Mouse (Mus musculus) hindbrain, embryonic 11.5 days (tissue): ENCODE data around the gene Pmvk. TPM values are rescaled to one million over a fixed set of nuclear protein-coding genes. Genes with fewer than 3 reads are reported as not detected.

Source experiments
- ATAC-seq: fragments of 200-750 bp; cut with Nextera tagmentation; 2 replicates; pipeline ENCODE4 v1.8.0; 2017; ENCODE audit warnings: mild to moderate bottlenecking, moderate TSS enrichment, moderate library complexity; ENCODE audit not compliant: low FRiP score
- DNase-seq: peaks from one replicate; pipeline ENCODE4 v3.0.0-alpha.2; 2015; ENCODE audit warnings: low spot score
- H3K27ac ChIP-seq: fragments of 300-500 bp; sonication (generic); 2 replicates; pipeline ENCODE4 v1.5.1; 2014; ENCODE audit warnings: mild to moderate bottlenecking, low read depth, low read length
- H3K27me3 ChIP-seq: fragments of 300-500 bp; sonication (generic); 2 replicates; pipeline ENCODE4 v1.6.1; 2014; ENCODE audit warnings: mild to moderate bottlenecking, low read length, moderate library complexity, mixed read lengths; ENCODE audit not compliant: control insufficient read depth, insufficient read depth
- H3K36me3 ChIP-seq: fragments of 300-500 bp; sonication (generic); 2 replicates; pipeline ENCODE4 v1.6.1; 2014; ENCODE audit warnings: mild to moderate bottlenecking, low read length, moderate library complexity, mixed read lengths; ENCODE audit not compliant: control insufficient read depth, insufficient read depth
- H3K4me1 ChIP-seq: fragments of 300-500 bp; sonication (generic); replicated peaks from 2 replicates; pipeline ENCODE4 v1.6.1; 2014; ENCODE audit warnings: low read length, mixed read lengths; ENCODE audit not compliant: control insufficient read depth, insufficient read depth
- H3K4me2 ChIP-seq: fragments of 300-500 bp; sonication (generic); replicated peaks from 2 replicates; pipeline ENCODE4 v1.6.1; 2014; ENCODE audit warnings: mild to moderate bottlenecking, low read depth, low read length
- H3K4me3 ChIP-seq: fragments of 300-500 bp; sonication (generic); 2 replicates; pipeline ENCODE4 v1.5.1; 2014; ENCODE audit warnings: low read depth, low read length
- H3K9ac ChIP-seq: fragments of 300-500 bp; sonication (generic); 2 replicates; pipeline ENCODE4 v1.6.1; 2014; ENCODE audit warnings: low read depth, low read length
- H3K9me3 ChIP-seq: fragments of 300-500 bp; sonication (generic); 2 replicates; pipeline ENCODE4 v1.6.1; 2016; ENCODE audit warnings: low read length; ENCODE audit not compliant: control insufficient read depth
- WGBS: fragments of 180-500 bp; shearing (Covaris S2); extraction: QIAGEN DNeasy Blood & Tissue Kit; methylation state at CpG from one replicate; pipeline ENCODE4 v1.1.7; 2014; 5-methylcytosine and 5-hydroxymethylcytosine counted together
- polyA plus RNA-seq: library from polyadenylated mRNA; unstranded; fragments of >200 nt; fragmentation: Nextera tagmentation; extraction: Ambion mirVana; gene quantifications from 2 replicates; pipeline ENCODE4 v1.2.1, GENCODE M21; 2014

Gene Pmvk
- polyA plus RNA-seq, 1 experiment from 2014 or later = 79.6 TPM

DNA sequence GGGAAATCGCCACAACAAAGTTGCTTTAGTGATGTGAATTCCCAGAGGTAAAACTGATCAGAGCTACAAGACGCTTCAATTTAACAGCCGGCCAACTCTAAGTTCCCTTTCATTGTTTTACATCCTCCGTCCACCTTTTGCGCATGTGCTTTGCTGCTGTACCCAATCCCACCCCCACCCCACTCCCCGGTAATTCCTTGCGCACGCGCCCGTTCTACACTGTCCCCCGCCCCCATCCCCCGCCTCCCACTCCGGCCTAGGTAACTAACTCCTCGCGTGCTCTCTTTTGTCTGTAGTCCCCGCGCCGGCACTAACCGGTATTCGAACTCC lies 36.5 kb upstream of the Pmvk start:
- ATAC-seq = peak; percentile 53
- H3K4me2 ChIP-seq = peak overlapping the region; percentile 87
- H3K36me3 ChIP-seq = 0 out of 2 replicates have a peak, but pooled peaks cover 3% of the 10 kb centered on the region
- under 1% methylated on average over 20 of the region's 20 CpGs for WGBS
- no peak for DNase-seq
- peak overlapping the region; percentile 61 for H3K4me3 ChIP-seq
- H3K27ac ChIP-seq = peak overlapping the region; percentile 58
- peaks cover 9% of the 10 kb centered on the region; the same call in 1 of the 2 replicates for H3K4me1 ChIP-seq
- no peaks in the 10 kb centered on the region for H3K27me3 ChIP-seq
- H3K9me3 ChIP-seq = no peaks in the 10 kb centered on the region
- H3K9ac ChIP-seq = peak overlapping the region; percentile 46

DNA sequence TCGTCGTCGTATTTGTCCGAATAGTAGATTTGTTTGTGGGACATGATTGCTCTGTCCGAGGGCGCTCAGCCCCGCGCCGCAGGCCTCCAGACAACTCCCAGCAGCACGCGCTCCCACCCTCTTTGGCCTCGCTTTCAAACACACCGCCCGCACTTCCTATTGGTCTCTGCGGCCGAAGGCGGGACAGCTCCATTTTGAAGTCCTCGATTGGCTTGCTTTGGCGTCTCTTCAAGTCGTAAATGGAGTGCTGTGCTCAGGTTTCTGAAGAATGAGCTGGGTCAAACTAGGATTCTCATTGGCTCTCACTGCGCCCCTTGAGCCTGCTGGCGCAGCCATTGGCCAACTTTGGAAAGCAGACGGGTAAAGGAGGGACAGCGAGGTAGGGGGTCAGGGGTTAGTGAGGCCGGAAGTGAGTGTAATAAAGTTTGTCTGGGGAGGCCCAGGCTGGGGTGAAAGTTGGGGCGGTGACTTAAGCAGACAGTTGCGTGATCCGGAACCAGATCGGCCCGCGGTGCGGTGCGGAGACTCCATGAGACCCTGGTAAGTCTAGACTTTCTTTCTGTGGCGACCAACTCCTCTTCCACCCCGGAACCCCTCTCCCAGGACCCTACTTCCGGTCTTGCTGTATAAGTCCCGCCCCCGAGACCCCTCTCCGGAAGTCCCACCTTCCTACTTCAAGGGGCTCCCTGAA lies 36.0 kb upstream of the Pmvk start, which contains the start of the genes Cks1b and Shc1:
Cks1b (minus strand) TSS at position 214 of the 691 bp plus-strand sequence.
Shc1 (plus strand) TSS at position 274 of the 691 bp plus-strand sequence.
- peak; percentile 97 for ATAC-seq
- Histone ChIP-seq H3K27ac (peak within 1 kb of the TSS; percentile 85), H3K4me1 (peaks cover 9% of the 10 kb centered on the region; the same call in 1 of the 2 replicates), H3K4me2 (peak within 1 kb of the TSS; percentile 87), H3K27me3 (no peaks in the 10 kb centered on the region), H3K4me3 (peak within 1 kb of the TSS; percentile 61), H3K9ac (peak within 1 kb of the TSS; percentile 61), H3K9me3 (no peaks in the 10 kb centered on the region), H3K36me3 (0 out of 2 replicates have a peak, but pooled peaks cover 3% of the 10 kb centered on the region)
- WGBS = under 1% methylated on average over 39 of the region's 39 CpGs
- peak; percentile 93 for DNase-seq

DNA sequence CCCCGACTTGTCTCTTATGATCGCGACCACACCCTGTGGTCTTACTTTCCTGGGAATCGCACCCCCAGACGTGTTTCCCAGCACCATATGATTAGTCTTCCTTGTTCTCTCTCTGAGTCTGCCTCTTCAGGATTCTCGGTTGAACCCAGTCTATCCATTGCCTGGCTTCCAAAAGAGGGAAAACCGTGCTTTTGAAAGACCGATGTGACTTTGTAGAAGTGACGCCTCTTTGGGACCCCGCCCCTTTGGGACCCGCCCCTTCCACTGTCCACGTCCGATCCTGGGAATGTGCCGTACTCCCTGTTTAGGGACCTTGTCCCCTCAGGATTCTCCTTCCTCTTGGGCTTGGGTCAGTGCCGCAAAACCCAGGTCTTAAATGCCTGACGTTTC lies 35.5 kb upstream of the Pmvk start:
- DNase-seq (peak; percentile 82), ATAC-seq (peak; percentile 31)
- H3K9me3 ChIP-seq = no peaks in the 10 kb centered on the region
- H3K4me2 ChIP-seq = peak overlapping the region; percentile 87
- peak overlapping the region; percentile 61 for H3K4me3 ChIP-seq
- H3K4me1 ChIP-seq = peaks cover 9% of the 10 kb centered on the region; the same call in 1 of the 2 replicates
- no peaks in the 10 kb centered on the region for H3K27me3 ChIP-seq
- H3K36me3 ChIP-seq = 0 out of 2 replicates have a peak, but pooled peaks cover 3% of the 10 kb centered on the region
- peak overlapping the region; percentile 61 for H3K9ac ChIP-seq
- under 1% methylated on average over 16 of the region's 16 CpGs for WGBS
- H3K27ac ChIP-seq = peak overlapping the region; percentile 85

DNA sequence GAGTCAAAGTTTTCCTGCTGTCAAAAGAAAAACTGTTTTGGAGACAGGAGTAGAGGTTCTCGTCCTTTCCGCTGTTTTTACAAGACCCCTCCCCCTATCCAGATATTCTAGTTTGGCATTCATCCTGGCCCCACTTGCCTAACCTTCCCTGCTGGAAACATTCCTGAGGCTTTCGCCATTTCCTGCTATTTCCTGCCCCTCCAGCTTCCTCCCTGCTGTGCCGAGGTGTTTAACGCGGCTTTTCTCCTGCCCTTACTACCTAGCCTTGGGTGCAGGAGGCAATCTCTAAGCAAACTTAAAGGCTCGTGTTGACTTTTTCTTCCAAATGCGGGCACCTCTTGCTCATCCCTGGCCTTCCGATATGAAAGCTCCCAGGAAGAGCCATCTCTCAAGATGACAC lies 34.8 kb upstream of the Pmvk start:
- Histone ChIP-seq H3K36me3 (0 out of 2 replicates have a peak, but pooled peaks cover 3% of the 10 kb centered on the region), H3K4me2 (peak overlapping the region; percentile 87), H3K4me3 (peak overlapping the region; percentile 61), H3K9ac (peak overlapping the region; percentile 61), H3K27ac (peak overlapping the region; percentile 85), H3K27me3 (no peaks in the 10 kb centered on the region), H3K9me3 (no peaks in the 10 kb centered on the region), H3K4me1 (peaks cover 9% of the 10 kb centered on the region; the same call in 1 of the 2 replicates)
- ATAC-seq (no peak), DNase-seq (peak; percentile 31)
- WGBS = 3% methylated on average over 9 of the region's 9 CpGs

DNA sequence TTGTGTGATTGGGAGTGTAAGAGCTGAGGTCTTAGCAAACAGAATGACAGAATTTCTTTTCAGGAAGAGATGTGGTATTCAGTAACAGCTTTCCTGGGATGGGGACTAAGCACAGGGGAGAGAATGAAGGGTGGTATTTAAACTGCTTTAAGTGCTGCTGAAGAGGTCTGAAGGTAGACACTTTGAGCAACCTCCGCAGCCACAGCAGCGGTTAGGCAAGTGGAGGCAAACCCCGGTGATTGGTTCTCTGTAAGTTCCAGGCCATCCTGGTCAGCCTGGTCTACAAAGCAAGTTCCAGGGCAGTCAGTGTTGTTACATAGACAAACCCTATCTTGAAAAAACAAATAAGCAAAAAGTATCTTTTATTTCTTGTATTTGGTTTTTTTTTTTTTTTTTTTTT lies 34.4 kb upstream of the Pmvk start:
- WGBS = 31% methylated on average over 3 of the region's 3 CpGs
- Histone ChIP-seq H3K4me3 (peak overlapping the region; percentile 61), H3K4me1 (peaks cover 9% of the 10 kb centered on the region; the same call in 1 of the 2 replicates), H3K27me3 (no peaks in the 10 kb centered on the region), H3K9ac (peak overlapping the region; percentile 61; the same call in 1 of the 2 replicates), H3K36me3 (0 out of 2 replicates have a peak, but pooled peaks cover under 1% of the 10 kb centered on the region), H3K9me3 (no peaks in the 10 kb centered on the region), H3K4me2 (peak overlapping the region; percentile 87), H3K27ac (peak overlapping the region; percentile 58; the same call in 1 of the 2 replicates)
- ATAC-seq (no peak), DNase-seq (no peak)

DNA sequence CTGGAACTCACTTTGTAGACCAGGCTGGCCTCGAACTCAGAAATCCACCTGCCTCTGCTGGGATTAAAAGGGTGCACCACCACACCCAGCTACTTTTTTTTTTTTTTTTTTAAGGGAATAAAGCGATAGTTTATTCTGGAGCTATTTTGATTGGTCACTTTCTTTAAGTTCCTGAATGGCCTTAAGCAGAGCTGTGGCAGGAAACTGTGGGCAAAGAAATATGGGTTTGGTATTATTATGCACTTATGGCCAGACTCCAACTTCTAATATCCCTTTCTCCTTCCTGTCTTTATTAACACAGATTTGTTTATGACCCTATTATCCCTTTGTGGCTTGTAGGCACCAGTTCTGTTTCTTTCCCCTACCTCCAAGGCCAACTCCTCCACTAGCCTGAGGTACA lies 33.9 kb upstream of the Pmvk start:
- ATAC-seq (no peak), DNase-seq (no peak)
- Histone ChIP-seq H3K4me1 (peaks cover 9% of the 10 kb centered on the region; the same call in 1 of the 2 replicates), H3K36me3 (no peaks in the 10 kb centered on the region), H3K27me3 (no peaks in the 10 kb centered on the region), H3K9me3 (no peaks in the 10 kb centered on the region), H3K4me2 (no peak overlapping the region), H3K4me3 (no peak overlapping the region), H3K9ac (no peak overlapping the region), H3K27ac (peak overlapping the region; percentile 44; the same call in 1 of the 2 replicates)
- 60% methylated on average over 2 of the region's 2 CpGs for WGBS

DNA sequence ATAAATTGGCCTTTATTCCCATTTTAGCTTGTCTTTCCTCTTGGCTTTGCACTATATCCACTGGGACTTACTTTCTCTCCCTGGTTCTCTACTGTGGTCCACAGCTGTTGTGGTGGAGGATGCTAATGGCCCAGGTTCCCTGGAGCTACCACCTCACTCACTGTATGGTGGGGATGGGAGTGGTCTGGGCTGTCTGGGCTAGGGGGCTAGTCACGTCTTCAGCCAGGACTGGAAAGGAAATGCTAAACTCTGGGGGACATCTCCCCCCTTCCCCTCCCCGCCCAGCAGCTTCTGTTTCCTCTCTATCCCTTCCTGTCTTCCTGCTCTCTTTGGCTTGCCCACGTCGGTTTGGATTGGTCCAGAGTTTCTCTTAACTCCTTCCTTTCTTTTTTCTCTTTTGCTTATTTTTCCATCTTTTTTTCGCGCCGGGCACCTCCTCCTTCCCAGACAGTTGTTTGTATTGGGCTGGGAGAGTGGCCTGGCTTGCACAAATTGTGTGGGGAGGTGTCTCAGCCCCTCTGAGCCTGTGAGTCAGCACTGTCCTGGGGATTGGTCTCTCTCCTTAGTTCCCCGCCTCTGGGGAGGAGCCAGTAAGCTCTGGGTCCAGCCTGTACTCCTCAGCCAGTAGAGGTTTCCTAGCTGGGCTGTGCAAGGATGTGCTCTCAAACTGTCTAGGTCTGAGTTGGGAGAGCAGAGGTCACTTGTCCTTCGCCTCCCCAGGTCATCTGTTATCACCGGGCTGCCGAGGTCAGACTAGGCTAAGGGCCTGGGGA lies 33.2 kb upstream of the Pmvk start:
- Histone ChIP-seq H3K4me1 (peaks cover 9% of the 10 kb centered on the region; the same call in 1 of the 2 replicates), H3K4me3 (peak overlapping the region; percentile 41)
- 3% methylated on average over 11 of the region's 11 CpGs for WGBS

DNA sequence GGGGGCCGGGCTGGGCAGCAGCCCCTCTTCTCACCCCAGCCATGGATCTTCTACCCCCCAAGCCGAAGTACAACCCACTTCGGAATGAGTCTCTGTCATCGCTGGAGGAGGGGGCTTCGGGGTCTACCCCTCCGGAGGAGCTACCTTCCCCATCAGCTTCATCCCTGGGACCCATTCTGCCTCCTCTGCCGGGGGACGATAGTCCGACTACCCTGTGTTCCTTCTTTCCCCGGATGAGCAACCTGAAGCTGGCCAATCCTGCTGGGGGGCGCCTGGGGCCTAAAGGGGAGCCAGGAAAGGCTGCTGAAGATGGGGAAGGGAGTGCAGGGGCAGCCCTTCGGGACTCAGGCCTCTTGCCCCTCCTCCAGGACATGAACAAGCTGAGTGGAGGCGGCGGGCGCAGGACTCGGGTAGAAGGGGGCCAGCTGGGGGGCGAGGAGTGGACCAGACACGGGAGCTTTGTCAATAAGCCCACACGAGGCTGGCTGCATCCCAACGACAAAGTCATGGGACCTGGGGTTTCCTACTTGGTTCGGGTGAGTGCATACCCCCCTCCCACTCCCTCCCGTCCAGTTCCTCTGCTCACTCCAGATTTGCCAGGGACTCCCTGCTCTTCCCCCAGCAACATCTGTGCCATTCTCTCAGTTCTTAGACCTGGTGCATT lies 32.4 kb upstream of the Pmvk start:
- no peak for ATAC-seq
- Histone ChIP-seq H3K9me3 (no peaks in the 10 kb centered on the region), H3K27ac (peak overlapping the region; percentile 65), H3K27me3 (no peaks in the 10 kb centered on the region), H3K9ac (peak overlapping the region; percentile 58), H3K4me1 (peaks cover 9% of the 10 kb centered on the region; the same call in 1 of the 2 replicates), H3K36me3 (no peaks in the 10 kb centered on the region), H3K4me2 (peak overlapping the region; percentile 56), H3K4me3 (peak overlapping the region; percentile 41)
- 5% methylated on average over 21 of the region's 22 CpGs for WGBS
- peak; percentile 18 for DNase-seq

More for the DNA sequence above, 33.2 kb upstream of the Pmvk start:
- Histone ChIP-seq H3K4me2 (peak overlapping the region; percentile 56), H3K9ac (peak overlapping the region; percentile 58), H3K27me3 (no peaks in the 10 kb centered on the region), H3K36me3 (no peaks in the 10 kb centered on the region), H3K9me3 (no peaks in the 10 kb centered on the region), H3K27ac (peak overlapping the region; percentile 65; the same call in 1 of the 2 replicates)
- DNase-seq (peak; percentile 65), ATAC-seq (peak; percentile 41)
